Mouse (Mus musculus): ENCODE data around the gene Tubb4b. TPM values are rescaled to one million over a fixed set of nuclear protein-coding genes. Genes with fewer than 3 reads are reported as not detected.

Gene Tubb4b
- total and polyA plus RNA-seq, 3 experiments = 356 to 592 (median 520) TPM

GRCm38 (mm10) chr2:25211121-25211670, 13.3 kb downstream of the Tubb4b start, which contains the start of gene Nelfb (continued):
- no peak for TF ChIP-seq SMC3 (IDR thresholded peaks at IDR 0.05; ENCODE audit: low read depth, low read length)
- TF ChIP-seq TCF12 (IDR thresholded peaks at IDR 0.05; ENCODE audit: low read depth, low read length) = peak; percentile 91
- no peak; the same call in 1 of the 2 replicates for TF ChIP-seq POLR2AphosphoS2 (IDR thresholded peaks at IDR 0.05; ENCODE audit: low read depth, low read length)
- TF ChIP-seq KAT2A (IDR thresholded peaks at IDR 0.05; ENCODE audit: insufficient replicate concordance, low read length) = peak; percentile 86; the same call in 1 of the 2 replicates
- TF ChIP-seq ZKSCAN1 (IDR thresholded peaks at IDR 0.05; ENCODE audit: borderline replicate concordance, low read depth, low read length) = no peak
- TF ChIP-seq EP300 (IDR thresholded peaks at IDR 0.05; ENCODE audit: low read length) = no peak
- peak; percentile 74 for TF ChIP-seq MEF2A (IDR thresholded peaks at IDR 0.05; ENCODE audit: borderline replicate concordance, low read depth, low read length)
- TF ChIP-seq MAZ (IDR thresholded peaks at IDR 0.05; ENCODE audit: low read depth, low read length) = peak; percentile 61; the same call in 1 of the 2 replicates

DNA sequence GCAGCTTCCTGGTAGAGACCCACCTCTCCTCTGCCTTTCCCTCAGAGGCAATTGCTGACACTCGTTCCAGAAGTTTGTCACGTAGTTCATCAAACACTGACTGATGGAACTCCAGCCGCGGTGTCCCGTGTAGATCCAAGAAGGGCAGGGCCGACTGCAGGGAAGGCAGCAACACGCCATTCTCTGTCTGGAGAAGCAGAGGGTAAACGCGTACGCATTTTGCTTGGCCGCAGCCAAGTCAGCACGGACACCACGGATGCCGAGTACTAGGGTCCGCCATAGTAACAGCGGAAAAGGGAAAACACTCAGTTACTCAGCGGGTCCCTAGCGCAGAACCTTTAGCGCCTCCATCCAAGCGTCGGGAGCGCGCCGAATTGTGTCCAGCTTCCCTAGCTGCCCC, 13.8 kb downstream of the Tubb4b start:
- dilution Hi-C loops (cut with MboI; ENCODE audit: extremely low pct_ligation_motif_present, extremely low pct_unique_long_range_greater_than_20kb, low sequenced_read_pairs) = no loop called here
- in situ Hi-C loops (cut with MboI; ENCODE audit: low pct_ligation_motif_present, low pct_unique_long_range_greater_than_20kb, low sequenced_read_pairs) = no loop called here

DNA sequence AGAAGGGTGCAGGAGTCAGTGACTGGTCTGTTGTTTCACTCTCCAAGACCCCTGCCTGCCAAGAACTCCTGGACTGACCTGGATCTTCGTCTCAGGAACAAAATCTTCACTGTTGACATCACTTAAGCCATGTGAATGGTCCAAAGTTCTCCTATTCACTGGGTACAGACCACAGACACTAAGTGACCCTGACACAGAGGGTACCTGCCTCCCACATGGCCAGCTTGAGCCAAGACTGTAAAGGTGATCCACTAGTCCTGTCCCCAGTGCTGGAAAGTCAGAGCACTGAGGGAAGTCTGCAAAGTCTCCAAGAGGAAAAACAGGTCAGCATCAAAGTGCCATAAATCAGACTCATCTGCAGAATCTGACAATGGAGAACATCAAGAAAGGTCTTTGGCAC, 16.9 kb downstream of the Tubb4b start:
- no peak for DNase-seq (ENCODE audit: extremely low read depth)
- Histone ChIP-seq H3K4me1 (ENCODE audit: control insufficient read depth in 1 of 2, insufficient read depth in 2 of 2) (peaks cover 7 to 29% of the 10 kb centered on the region in 2 experiments), H3K4me3 (replicated peaks in 1 of 3; ENCODE audit: low read depth in 2 of 3, low read length in 2 of 3, poor library complexity in 1 of 3) (no peak overlapping the region), H3K36me3 (replicated peaks in 1 of 2; ENCODE audit: control insufficient read depth in 1 of 2, insufficient read depth in 1 of 2, low read length in 1 of 2) (peaks cover 57 to 71% of the 10 kb centered on the region in 2 experiments), H3K79me2 (replicated peaks; ENCODE audit: control insufficient read depth, extremely low read depth, insufficient read depth, poor library complexity, severe bottlenecking) (peaks cover 23% of the 10 kb centered on the region), H3K9ac (ENCODE audit: insufficient read depth, low read depth) (no peak overlapping the region), H3K9me3 (replicated peaks; ENCODE audit: low read length) (no peaks in the 10 kb centered on the region), H3K4me2 (ENCODE audit: insufficient read depth, low read depth, poor library complexity, severe bottlenecking) (no peak overlapping the region), H3K27ac (ENCODE audit: insufficient read depth, low read depth) (no peak overlapping the region), H3K27me3 (replicated peaks) (no peaks in the 10 kb centered on the region)
- in situ Hi-C loops (cut with MboI; ENCODE audit: low pct_ligation_motif_present, low pct_unique_long_range_greater_than_20kb, low sequenced_read_pairs) = loop anchor here (5.0 kb wide), 1 partner anchor 45 kb away; no protein-coding TSS in a partner anchor
- TF ChIP-seq JUND (conservative IDR thresholded peaks at IDR 0.05; ENCODE audit: low read depth, low read length) = no peak
- TF ChIP-seq POLR2AphosphoS2 (IDR thresholded peaks at IDR 0.05; ENCODE audit: low read depth, low read length) = no peak
- TF ChIP-seq CTCF (conservative IDR thresholded peaks at IDR 0.05 in 1 of 2, IDR thresholded peaks at IDR 0.05 in 1 of 2; ENCODE audit: low read depth in 2 of 2, low read length in 2 of 2) = no peak
- no peak for TF ChIP-seq TCF12 (IDR thresholded peaks at IDR 0.05; ENCODE audit: low read depth, low read length)
- TF ChIP-seq JUN (IDR thresholded peaks at IDR 0.05; ENCODE audit: insufficient read depth, low read depth, low read length) = no peak
- TF ChIP-seq ZMIZ1 (IDR thresholded peaks at IDR 0.05; ENCODE audit: low read depth, low read length) = no peak
- no peak for TF ChIP-seq MXI1 (IDR thresholded peaks at IDR 0.05; ENCODE audit: low read depth, low read length)
- no peak for TF ChIP-seq NRF1 (IDR thresholded peaks at IDR 0.05; ENCODE audit: low read depth, low read length)
- dilution Hi-C loops (cut with MboI; ENCODE audit: extremely low pct_ligation_motif_present, extremely low pct_unique_long_range_greater_than_20kb, low sequenced_read_pairs) = no loop called here

More for the DNA sequence above, 13.8 kb downstream of the Tubb4b start:
- peak overlapping the region; percentile 84 for H3K9ac ChIP-seq (ENCODE audit: insufficient read depth, low read depth)
- TF ChIP-seq TBP (conservative IDR thresholded peaks at IDR 0.05; ENCODE audit: low read depth, low read length) = no peak
- no peak for TF ChIP-seq ZNF384 (IDR thresholded peaks at IDR 0.05; ENCODE audit: low read depth, low read length)
- H3K4me2 ChIP-seq (ENCODE audit: insufficient read depth, low read depth, poor library complexity, severe bottlenecking) = peak overlapping the region; percentile 89
- no peak overlapping the region for H3K27ac ChIP-seq (ENCODE audit: insufficient read depth, low read depth)
- DNase-seq (ENCODE audit: extremely low read depth) = no peak
- no peaks in the 10 kb centered on the region for H3K9me3 ChIP-seq (replicated peaks; ENCODE audit: low read length)
- peaks cover 23% of the 10 kb centered on the region for H3K79me2 ChIP-seq (replicated peaks; ENCODE audit: control insufficient read depth, extremely low read depth, insufficient read depth, poor library complexity, severe bottlenecking)
- H3K4me1 ChIP-seq (ENCODE audit: control insufficient read depth in 1 of 2, insufficient read depth in 2 of 2) = peaks cover 13 to 29% of the 10 kb centered on the region in 2 experiments
- peak overlapping the region; percentile 78 to 93 (median 89) for H3K4me3 ChIP-seq (replicated peaks in 1 of 3; ENCODE audit: low read depth in 2 of 3, low read length in 2 of 3, poor library complexity in 1 of 3)
- peaks cover 29 to 40% of the 10 kb centered on the region in 2 experiments for H3K36me3 ChIP-seq (replicated peaks in 1 of 2; ENCODE audit: control insufficient read depth in 1 of 2, insufficient read depth in 1 of 2, low read length in 1 of 2)
- H3K27me3 ChIP-seq (replicated peaks) = peaks cover 3% of the 10 kb centered on the region

Measured in CH12.LX (cell line).